In the genomic region with DNA sequence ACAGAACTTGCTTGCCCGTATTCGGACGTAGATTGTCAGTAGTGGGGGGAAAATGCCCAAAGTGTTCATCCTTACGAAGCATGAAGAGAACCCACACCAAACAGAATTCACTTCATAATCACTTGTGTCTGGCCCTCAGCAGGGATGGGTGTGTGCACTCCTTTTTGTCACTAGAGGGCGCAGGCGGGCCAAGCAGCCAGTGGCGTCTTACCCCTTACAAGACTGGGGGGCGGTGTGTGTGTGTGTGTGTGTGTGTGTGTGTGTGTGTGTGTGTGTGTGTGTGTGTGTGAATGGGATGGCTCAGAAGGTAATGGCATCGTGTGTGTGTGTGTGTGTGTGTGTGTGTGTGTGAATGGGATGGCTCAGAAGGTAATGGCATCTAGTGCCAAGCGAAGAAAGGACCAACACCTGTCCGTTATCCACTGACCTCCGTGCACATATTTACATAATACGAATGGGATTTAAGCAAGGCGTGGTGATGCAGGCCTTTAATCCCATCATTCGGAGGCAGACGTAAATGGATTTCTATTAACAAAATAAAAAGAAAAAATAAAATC, we compare ENCODE assay signal across 8 mouse cellular contexts. TPM values are rescaled to one million over a fixed set of nuclear protein-coding genes. Genes with fewer than 3 reads are reported as not detected.
DNase-seq lines count a peak whose midpoint lies in the region; ATAC-seq and TF ChIP-seq lines count a peak whose summit lies in the region.

Gene Vps35l (plus strand): TSS at position 252 of the 557 bp plus-strand sequence.

- 3% methylated on average over 16 of the region's 16 CpGs for WGBS in hindbrain, embryonic 10.5 days
- WGBS in lung, embryonic 15.5 days, result 2% methylated on average over 16 of the region's 16 CpGs
- WGBS in thymus, adult 2 months, result 1% methylated on average over 16 of the region's 16 CpGs

- H3K27ac ChIP-seq in hindbrain, embryonic 10.5 days, result peak within 1 kb of the TSS; percentile 87
- H3K27ac ChIP-seq in lung, embryonic 15.5 days, result no peak within 1 kb of the TSS
- H3K27ac ChIP-seq in thymus, adult 2 months (ENCODE audit: control insufficient read depth, insufficient read depth, low read length), result peak within 1 kb of the TSS; percentile 30

- H3K4me1 ChIP-seq in hindbrain, embryonic 10.5 days (replicated peaks), result peaks cover 16% of the 10 kb centered on the region
- H3K4me1 ChIP-seq in lung, embryonic 15.5 days, result peaks cover 9% of the 10 kb centered on the region
- peaks cover 14% of the 10 kb centered on the region for H3K4me1 ChIP-seq in thymus, adult 2 months (replicated peaks; ENCODE audit: control insufficient read depth, insufficient read depth, low read length)

- H3K4me3 ChIP-seq in hindbrain, embryonic 10.5 days, result peak within 1 kb of the TSS; percentile 82
- H3K4me3 ChIP-seq in lung, embryonic 15.5 days, result peak within 1 kb of the TSS; percentile 81
- peak within 1 kb of the TSS; percentile 96 for H3K4me3 ChIP-seq in thymus, adult 2 months (ENCODE audit: control insufficient read depth, insufficient read depth, low read length)

- H3K36me3 ChIP-seq in hindbrain, embryonic 10.5 days, result peaks cover 35% of the 10 kb centered on the region
- H3K36me3 ChIP-seq in lung, embryonic 15.5 days, result no peaks in the 10 kb centered on the region
- no peaks in the 10 kb centered on the region for H3K36me3 ChIP-seq in thymus, adult 2 months (ENCODE audit: control insufficient read depth, insufficient read depth, low read length)

- H3K9ac ChIP-seq in lung, embryonic 15.5 days, result peak within 1 kb of the TSS; percentile 65

- TF ChIP-seq CTCF in thymus, adult 2 months (IDR thresholded peaks at IDR 0.05; ENCODE audit: borderline replicate concordance, control insufficient read depth, extremely low read depth, insufficient read depth, low read length, poor library complexity), result peak; percentile 85

- peak within 1 kb of the TSS; percentile 86 for H3K4me2 ChIP-seq in lung, embryonic 15.5 days

- no peaks in the 10 kb centered on the region for H3K27me3 ChIP-seq in hindbrain, embryonic 10.5 days (ENCODE audit: insufficient read depth, poor library complexity, severe bottlenecking)
- no peaks in the 10 kb centered on the region for H3K27me3 ChIP-seq in lung, embryonic 15.5 days
- no peaks in the 10 kb centered on the region for H3K27me3 ChIP-seq in thymus, adult 2 months (ENCODE audit: control insufficient read depth, insufficient read depth, low read length)

- no peak for TF ChIP-seq POLR2A in thymus, adult 2 months (IDR thresholded peaks at IDR 0.05; ENCODE audit: control insufficient read depth, extremely low read depth, insufficient read depth, low read length, poor library complexity)

- ATAC-seq in lung, embryonic 15.5 days (ENCODE audit: borderline replicate concordance, extremely low read depth, low FRiP score, low TSS enrichment), result peak; percentile 81

- H3K9me3 ChIP-seq in hindbrain, embryonic 10.5 days, result no peaks in the 10 kb centered on the region
- H3K9me3 ChIP-seq in lung, embryonic 15.5 days, result no peaks in the 10 kb centered on the region

- peak; percentile 90 for DNase-seq in NIH3T3 (ENCODE audit: low read depth)
- DNase-seq in cerebellum, adult 9-10 months, result peak; percentile 93
- DNase-seq in frontal cortex, adult 2 months (ENCODE audit: extremely low spot score in 1 of 2, low spot score in 1 of 2), result peak; percentile 69 to 92
- DNase-seq in hindbrain, embryonic 10.5 days (ENCODE audit: low spot score), result peak; percentile 85
- peak; percentile 71 for DNase-seq in layer of hippocampus, adult 9-10 months (ENCODE audit: low spot score)
- peak; percentile 64 for DNase-seq in ovary, adult 18-20 months (ENCODE audit: low spot score)
- peak; percentile 85 for DNase-seq in thymus, adult 2 months

RNA-seq across cellular contexts. Expression of gene Vps35l, which starts in this region (rescaled TPM):
- polyA plus RNA-seq in frontal cortex, adult 2 months (2012; rRNA removed), result 67.2 and 68.8 TPM in 2 replicates
- polyA plus RNA-seq in hindbrain, embryonic 10.5 days (2016; fragmentation: Nextera tagmentation; extraction: Ambion mirVana), result 67.1 and 78.8 TPM in 2 replicates
- polyA plus RNA-seq in lung, embryonic 15.5 days (2015; fragmentation: Nextera tagmentation; extraction: Ambion mirVana), result 63.6 and 64.5 TPM in 2 replicates
- polyA plus RNA-seq in thymus, adult 2 months (2012; rRNA removed), result 56.2 and 61.1 TPM in 2 replicates
